Mouse (Mus musculus): Measurements from ENCODE around the gene Stx6. TPM values are rescaled to one million over a fixed set of nuclear protein-coding genes. Genes with fewer than 3 reads are reported as not detected.

Gene Stx6
- polyA plus RNA-seq, 1 experiment from 2014 or later: 117 TPM

- ATAC-seq (ENCODE audit: low FRiP score) (no peak), DNase-seq (ENCODE audit: low spot score) (no peak)
- peaks cover 31% of the 10 kb centered on the region for H3K4me1 ChIP-seq (replicated peaks; ENCODE audit: control insufficient read depth, insufficient read depth, low read length)
- H3K36me3 ChIP-seq (replicated peaks; ENCODE audit: control insufficient read depth, insufficient read depth): no peaks in the 10 kb centered on the region
- H3K9me3 ChIP-seq (ENCODE audit: control insufficient read depth, low read length): no peaks in the 10 kb centered on the region
- H3K9ac ChIP-seq: no peak overlapping the region
- H3K27me3 ChIP-seq (ENCODE audit: control insufficient read depth, insufficient read depth, low read length): no peaks in the 10 kb centered on the region
- WGBS: 85% methylated on average over 5 of the region's 5 CpGs
- no peak overlapping the region for H3K27ac ChIP-seq
- H3K4me3 ChIP-seq (replicated peaks; ENCODE audit: low read length): no peak overlapping the region
- H3K4me2 ChIP-seq (replicated peaks): no peak overlapping the region
Observed at GRCm38 (mm10) chr1:155218924-155219323, 60.4 kb downstream of the Stx6 start.

GRCm38 (mm10) chr1:155222101-155222669, 63.7 kb downstream of the Stx6 start:
- ATAC-seq (ENCODE audit: low FRiP score): no peak
- H3K4me3 ChIP-seq (replicated peaks; ENCODE audit: low read length): no peak overlapping the region
- H3K36me3 ChIP-seq (replicated peaks; ENCODE audit: control insufficient read depth, insufficient read depth): no peaks in the 10 kb centered on the region
- no peaks in the 10 kb centered on the region for H3K9me3 ChIP-seq (ENCODE audit: control insufficient read depth, low read length)
- H3K4me1 ChIP-seq (replicated peaks; ENCODE audit: control insufficient read depth, insufficient read depth, low read length): peaks cover 25% of the 10 kb centered on the region
- H3K27me3 ChIP-seq (ENCODE audit: control insufficient read depth, insufficient read depth, low read length): no peaks in the 10 kb centered on the region
- 43% methylated on average over 11 of the region's 11 CpGs for WGBS
- H3K9ac ChIP-seq: peak overlapping the region; percentile 1; the same call in 1 of the 2 replicates
- H3K27ac ChIP-seq: peak overlapping the region; percentile 56
- H3K4me2 ChIP-seq (replicated peaks): no peak overlapping the region
- DNase-seq (ENCODE audit: low spot score): no peak

- no peak overlapping the region for H3K4me3 ChIP-seq (replicated peaks; ENCODE audit: low read length)
- H3K27ac ChIP-seq: peak overlapping the region; percentile 56; the same call in 1 of the 2 replicates
- H3K4me1 ChIP-seq (replicated peaks; ENCODE audit: control insufficient read depth, insufficient read depth, low read length): peaks cover 25% of the 10 kb centered on the region
- H3K27me3 ChIP-seq (ENCODE audit: control insufficient read depth, insufficient read depth, low read length): no peaks in the 10 kb centered on the region
- ATAC-seq (ENCODE audit: low FRiP score) (no peak), DNase-seq (ENCODE audit: low spot score) (no peak)
- WGBS: 95% methylated on average over 6 of the region's 6 CpGs
- no peak overlapping the region for H3K9ac ChIP-seq
- H3K9me3 ChIP-seq (ENCODE audit: control insufficient read depth, low read length): no peaks in the 10 kb centered on the region
- no peaks in the 10 kb centered on the region for H3K36me3 ChIP-seq (replicated peaks; ENCODE audit: control insufficient read depth, insufficient read depth)
- no peak overlapping the region for H3K4me2 ChIP-seq (replicated peaks)
Observed at GRCm38 (mm10) chr1:155223036-155223435, 64.5 kb downstream of the Stx6 start.

GRCm38 (mm10) chr1:155223849-155224554, 65.5 kb downstream of the Stx6 start:
- Histone ChIP-seq H3K4me1 (replicated peaks; ENCODE audit: control insufficient read depth, insufficient read depth, low read length) (peaks cover 35% of the 10 kb centered on the region), H3K9me3 (ENCODE audit: control insufficient read depth, low read length) (no peaks in the 10 kb centered on the region), H3K27me3 (ENCODE audit: control insufficient read depth, insufficient read depth, low read length) (no peaks in the 10 kb centered on the region), H3K4me3 (replicated peaks; ENCODE audit: low read length) (no peak overlapping the region), H3K9ac (no peak overlapping the region), H3K27ac (no peak overlapping the region), H3K4me2 (replicated peaks) (no peak overlapping the region; the same call in 1 of the 2 replicates), H3K36me3 (replicated peaks; ENCODE audit: control insufficient read depth, insufficient read depth) (no peaks in the 10 kb centered on the region)
- peak; percentile 61 for ATAC-seq (ENCODE audit: low FRiP score)
- peak; percentile 80 for DNase-seq (ENCODE audit: low spot score)
- WGBS: 25% methylated on average over 16 of the region's 16 CpGs

- no peaks in the 10 kb centered on the region for H3K9me3 ChIP-seq (ENCODE audit: control insufficient read depth, low read length)
- no peaks in the 10 kb centered on the region for H3K27me3 ChIP-seq (ENCODE audit: control insufficient read depth, insufficient read depth, low read length)
- H3K9ac ChIP-seq: no peak overlapping the region
- H3K4me3 ChIP-seq (replicated peaks; ENCODE audit: low read length): no peak overlapping the region
- ATAC-seq (ENCODE audit: low FRiP score) (peak; percentile 68), DNase-seq (ENCODE audit: low spot score) (peak; percentile 66)
- peak overlapping the region; percentile 84 for H3K27ac ChIP-seq
- WGBS: 15% methylated on average over 14 of the region's 14 CpGs
- peaks cover 55% of the 10 kb centered on the region for H3K4me1 ChIP-seq (replicated peaks; ENCODE audit: control insufficient read depth, insufficient read depth, low read length)
- no peak overlapping the region for H3K4me2 ChIP-seq (replicated peaks)
- no peaks in the 10 kb centered on the region for H3K36me3 ChIP-seq (replicated peaks; ENCODE audit: control insufficient read depth, insufficient read depth)
Observed at GRCm38 (mm10) chr1:155229464-155230411, 71.2 kb downstream of the Stx6 start.

- H3K36me3 ChIP-seq (replicated peaks; ENCODE audit: control insufficient read depth, insufficient read depth): no peaks in the 10 kb centered on the region
- peaks cover 77% of the 10 kb centered on the region for H3K4me1 ChIP-seq (replicated peaks; ENCODE audit: control insufficient read depth, insufficient read depth, low read length)
- DNase-seq (ENCODE audit: low spot score) (no peak), ATAC-seq (ENCODE audit: low FRiP score) (no peak)
- no peak overlapping the region for H3K4me2 ChIP-seq (replicated peaks)
- 61% methylated on average over 12 of the region's 12 CpGs for WGBS
- no peaks in the 10 kb centered on the region for H3K9me3 ChIP-seq (ENCODE audit: control insufficient read depth, low read length)
- peak overlapping the region; percentile 83 for H3K27ac ChIP-seq
- H3K27me3 ChIP-seq (ENCODE audit: control insufficient read depth, insufficient read depth, low read length): no peaks in the 10 kb centered on the region
- no peak overlapping the region for H3K4me3 ChIP-seq (replicated peaks; ENCODE audit: low read length)
- no peak overlapping the region for H3K9ac ChIP-seq
Observed at GRCm38 (mm10) chr1:155232385-155232784, 73.9 kb downstream of the Stx6 start.

- Histone ChIP-seq H3K36me3 (replicated peaks; ENCODE audit: control insufficient read depth, insufficient read depth) (no peaks in the 10 kb centered on the region), H3K9me3 (ENCODE audit: control insufficient read depth, low read length) (no peaks in the 10 kb centered on the region), H3K4me2 (replicated peaks) (no peak overlapping the region), H3K27me3 (ENCODE audit: control insufficient read depth, insufficient read depth, low read length) (no peaks in the 10 kb centered on the region), H3K4me3 (replicated peaks; ENCODE audit: low read length) (no peak overlapping the region), H3K4me1 (replicated peaks; ENCODE audit: control insufficient read depth, insufficient read depth, low read length) (peaks cover 79% of the 10 kb centered on the region), H3K9ac (no peak overlapping the region), H3K27ac (peak overlapping the region; percentile 83)
- ATAC-seq (ENCODE audit: low FRiP score): no peak
- DNase-seq (ENCODE audit: low spot score): no peak
- WGBS: 68% methylated on average over 6 of the region's 6 CpGs
Observed at GRCm38 (mm10) chr1:155232786-155233185, 74.3 kb downstream of the Stx6 start.

- Histone ChIP-seq H3K4me2 (replicated peaks) (no peak overlapping the region), H3K27me3 (ENCODE audit: control insufficient read depth, insufficient read depth, low read length) (no peaks in the 10 kb centered on the region), H3K4me1 (replicated peaks; ENCODE audit: control insufficient read depth, insufficient read depth, low read length) (peaks cover 76% of the 10 kb centered on the region), H3K4me3 (replicated peaks; ENCODE audit: low read length) (no peak overlapping the region), H3K9ac (0 out of 2 replicates have a peak overlapping the region, but pooled peaks have one; percentile 9), H3K27ac (peak overlapping the region; percentile 83), H3K36me3 (replicated peaks; ENCODE audit: control insufficient read depth, insufficient read depth) (no peaks in the 10 kb centered on the region), H3K9me3 (ENCODE audit: control insufficient read depth, low read length) (no peaks in the 10 kb centered on the region)
- ATAC-seq (ENCODE audit: low FRiP score) (no peak), DNase-seq (ENCODE audit: low spot score) (no peak)
- WGBS: 71% methylated on average over 9 of the region's 9 CpGs
Observed at GRCm38 (mm10) chr1:155233378-155233777, 74.9 kb downstream of the Stx6 start.

All from hindbrain, embryonic 14.5 days (tissue).